Mouse (Mus musculus) kidney, embryonic 16.5 days (tissue): ENCODE results near the gene Trim72. TPM values are rescaled to one million over a fixed set of nuclear protein-coding genes. Genes with fewer than 3 reads are reported as not detected.
"Not testable (repeated sequence)": the region's sequence is repeated elsewhere in the genome, so short reads cannot be mapped to it uniquely, and the experiment has no call there.

Experiments used
- ATAC-seq: fragments of 200-750 bp; cut with Nextera tagmentation; 2 replicates; pipeline ENCODE4 v1.8.0; 2017; ENCODE audit warnings: moderate TSS enrichment; ENCODE audit not compliant: low FRiP score, low TSS enrichment
- H3K27ac ChIP-seq: fragments of 300-500 bp; sonication (generic); 2 replicates; pipeline ENCODE4 v1.5.1; 2014; ENCODE audit warnings: low read length
- H3K27me3 ChIP-seq: fragments of 300-500 bp; sonication (generic); 2 replicates; pipeline ENCODE4 v1.6.1; 2014; ENCODE audit warnings: low read length, control low read depth, mixed read lengths; ENCODE audit not compliant: insufficient read depth
- H3K36me3 ChIP-seq: fragments of 300-500 bp; sonication (generic); 2 replicates; pipeline ENCODE4 v1.6.1; 2014; ENCODE audit warnings: low read length, control low read depth, mixed read lengths; ENCODE audit not compliant: insufficient read depth
- H3K4me1 ChIP-seq: fragments of 300-500 bp; sonication (generic); 2 replicates; pipeline ENCODE4 v1.6.1; 2014; ENCODE audit warnings: low read length, control low read depth, mixed read lengths; ENCODE audit not compliant: insufficient read depth
- H3K4me2 ChIP-seq: fragments of 300-500 bp; sonication (generic); replicated peaks from 2 replicates; pipeline ENCODE4 v1.6.1; 2014; ENCODE audit warnings: low read depth, low read length
- H3K4me3 ChIP-seq: fragments of 300-500 bp; sonication (generic); 2 replicates; pipeline ENCODE4 v1.5.1; 2014; ENCODE audit warnings: mild to moderate bottlenecking, low read length
- H3K9ac ChIP-seq: fragments of 300-500 bp; sonication (generic); replicated peaks from 2 replicates; pipeline ENCODE4 v1.6.1; 2014; ENCODE audit warnings: low read length
- H3K9me3 ChIP-seq: fragments of 300-500 bp; sonication (generic); 2 replicates; pipeline ENCODE4 v1.6.1; 2016; ENCODE audit warnings: low read length, control low read depth
- WGBS: fragments of 180-500 bp; shearing (Covaris S2); extraction: QIAGEN DNeasy Blood & Tissue Kit; methylation state at CpG from one replicate; pipeline ENCODE4 v1.1.7; 2014; 5-methylcytosine and 5-hydroxymethylcytosine counted together
- polyA plus RNA-seq: library from polyadenylated mRNA; unstranded; fragments of >200 nt; fragmentation: Nextera tagmentation; extraction: Ambion mirVana; gene quantifications from 2 replicates; pipeline ENCODE4 v1.2.1, GENCODE M21; 2015

The Trim72 gene
- polyA plus RNA-seq, 1 experiment from 2014 or later, result 0.16 TPM

DNA sequence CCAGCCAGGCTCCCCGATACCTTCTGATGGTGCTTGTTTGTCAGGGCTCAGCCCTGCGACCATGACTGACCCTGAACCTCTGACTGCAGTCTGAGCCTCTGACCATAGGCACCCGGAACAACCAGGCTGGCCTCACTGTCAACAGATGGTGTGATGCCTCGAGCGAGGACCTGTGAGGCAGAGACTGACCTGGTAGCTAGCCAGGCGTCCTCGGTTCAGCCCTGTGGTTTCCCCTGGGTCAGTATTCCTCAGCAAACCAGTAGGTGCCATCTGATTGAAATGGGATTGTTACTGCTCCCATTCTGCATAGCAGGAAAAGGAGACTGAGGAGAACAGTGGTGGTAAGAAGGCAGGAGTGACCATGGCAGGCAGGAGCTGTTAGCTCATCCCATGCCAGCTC lies 2.4 kb downstream of the Trim72 start:
- H3K9me3 ChIP-seq, result 0 out of 2 replicates have a peak, but pooled peaks cover 2% of the 10 kb centered on the region
- H3K27me3 ChIP-seq, result no peaks in the 10 kb centered on the region
- H3K27ac ChIP-seq, result peak overlapping the region; percentile 96
- no peak overlapping the region for H3K4me2 ChIP-seq
- peaks cover 29% of the 10 kb centered on the region for H3K4me1 ChIP-seq
- H3K36me3 ChIP-seq, result no peaks in the 10 kb centered on the region
- H3K9ac ChIP-seq, result no peak overlapping the region
- WGBS, result 75% methylated on average over 7 of the region's 7 CpGs
- ATAC-seq, result no peak
- no peak overlapping the region for H3K4me3 ChIP-seq

DNA sequence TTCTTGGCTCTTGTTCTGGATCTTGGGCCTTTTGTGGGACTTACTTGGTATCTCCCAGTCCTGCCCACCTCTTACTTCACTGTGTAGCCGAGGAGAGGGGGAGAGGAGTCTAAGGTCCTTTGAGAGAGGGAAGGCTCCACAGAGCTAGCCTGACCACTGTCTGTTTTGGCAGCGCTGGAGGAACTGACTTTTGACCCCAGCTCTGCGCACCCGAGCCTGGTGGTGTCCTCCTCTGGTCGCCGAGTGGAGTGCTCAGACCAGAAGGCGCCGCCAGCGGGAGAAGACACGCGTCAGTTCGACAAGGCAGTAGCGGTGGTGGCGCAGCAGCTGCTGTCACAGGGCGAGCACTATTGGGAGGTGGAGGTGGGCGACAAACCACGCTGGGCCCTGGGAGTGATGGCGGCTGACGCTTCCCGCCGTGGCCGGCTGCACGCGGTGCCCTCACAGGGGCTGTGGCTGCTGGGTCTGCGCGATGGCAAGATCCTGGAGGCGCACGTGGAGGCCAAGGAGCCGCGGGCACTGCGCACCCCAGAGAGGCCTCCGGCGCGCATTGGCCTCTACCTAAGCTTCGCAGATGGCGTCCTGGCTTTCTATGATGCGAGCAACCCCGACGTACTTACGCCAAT lies 6.1 kb downstream of the Trim72 start:
- Histone ChIP-seq H3K4me2 (peak overlapping the region; percentile 3; the same call in 1 of the 2 replicates), H3K36me3 (no peaks in the 10 kb centered on the region), H3K27ac (no peak overlapping the region), H3K4me3 (no peak overlapping the region), H3K4me1 (peaks cover 12% of the 10 kb centered on the region), H3K27me3 (no peaks in the 10 kb centered on the region), H3K9ac (no peak overlapping the region), H3K9me3 (no peaks in the 10 kb centered on the region)
- 52% methylated on average over 40 of the region's 40 CpGs for WGBS
- ATAC-seq, result no peak

DNA sequence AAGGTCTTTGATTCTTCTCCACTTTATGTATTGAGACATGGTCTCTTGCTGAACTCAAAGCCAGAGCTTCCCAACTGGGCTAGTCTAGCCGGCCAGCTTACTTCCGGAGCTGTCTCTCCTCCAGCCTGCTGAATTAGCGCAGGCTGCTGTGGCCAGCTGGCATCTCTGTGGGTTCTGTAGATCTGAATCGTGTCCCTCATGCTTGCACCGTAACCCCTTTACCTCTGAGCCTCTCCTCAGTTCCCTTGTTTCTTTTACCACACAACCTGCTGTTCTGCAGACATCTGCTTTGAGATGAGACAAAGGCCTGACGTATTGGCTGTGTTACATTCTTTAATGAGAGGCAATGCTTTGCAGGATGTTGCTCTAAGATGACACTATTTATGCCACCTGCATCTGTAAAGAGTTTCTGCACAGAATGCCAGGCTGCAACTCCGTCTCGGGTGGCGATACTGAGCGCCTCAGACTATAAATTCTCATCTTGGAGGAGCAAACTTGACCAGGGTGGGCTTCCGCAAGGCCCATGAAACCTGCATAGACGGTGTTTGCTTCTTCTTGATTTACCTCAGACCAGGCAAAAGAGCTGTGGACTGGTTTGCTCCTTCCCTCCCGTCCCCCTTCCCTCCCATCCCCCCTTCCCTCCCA lies 8.5 kb downstream of the Trim72 start:
- ATAC-seq, result no peak
- H3K4me3 ChIP-seq, result no peak overlapping the region
- no peaks in the 10 kb centered on the region for H3K9me3 ChIP-seq
- no peak overlapping the region for H3K4me2 ChIP-seq
- 64% methylated on average over 13 of the region's 13 CpGs for WGBS
- H3K27ac ChIP-seq, result no peak overlapping the region
- H3K4me1 ChIP-seq, result no peaks in the 10 kb centered on the region
- H3K36me3 ChIP-seq, result no peaks in the 10 kb centered on the region
- H3K9ac ChIP-seq, result no peak overlapping the region
- H3K27me3 ChIP-seq, result no peaks in the 10 kb centered on the region

DNA sequence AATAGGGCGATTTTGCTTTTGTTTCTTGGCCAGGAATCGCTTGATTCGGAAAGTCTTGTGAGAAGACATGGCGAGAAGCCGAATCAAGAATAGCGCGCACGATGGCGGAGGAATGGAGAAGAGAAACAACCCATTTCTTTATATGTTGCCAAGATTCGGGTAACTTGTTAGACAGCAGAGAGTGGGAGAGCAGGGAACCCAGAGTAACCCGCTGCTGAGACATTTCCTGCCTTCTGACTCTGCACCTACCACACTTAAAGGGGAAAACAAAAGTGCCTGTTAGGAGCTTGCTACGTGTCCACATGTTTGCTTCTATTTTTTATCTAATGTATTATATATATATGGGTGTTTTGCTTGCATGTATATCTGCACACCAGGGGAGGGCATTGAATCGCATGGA lies 9.4 kb downstream of the Trim72 start:
- Histone ChIP-seq H3K9ac (no peak overlapping the region), H3K4me3 (no peak overlapping the region), H3K9me3 (no peaks in the 10 kb centered on the region), H3K4me1 (no peaks in the 10 kb centered on the region), H3K27me3 (no peaks in the 10 kb centered on the region), H3K27ac (no peak overlapping the region), H3K4me2 (no peak overlapping the region), H3K36me3 (no peaks in the 10 kb centered on the region)
- no peak for ATAC-seq
- 92% methylated on average over 13 of the region's 13 CpGs for WGBS

DNA sequence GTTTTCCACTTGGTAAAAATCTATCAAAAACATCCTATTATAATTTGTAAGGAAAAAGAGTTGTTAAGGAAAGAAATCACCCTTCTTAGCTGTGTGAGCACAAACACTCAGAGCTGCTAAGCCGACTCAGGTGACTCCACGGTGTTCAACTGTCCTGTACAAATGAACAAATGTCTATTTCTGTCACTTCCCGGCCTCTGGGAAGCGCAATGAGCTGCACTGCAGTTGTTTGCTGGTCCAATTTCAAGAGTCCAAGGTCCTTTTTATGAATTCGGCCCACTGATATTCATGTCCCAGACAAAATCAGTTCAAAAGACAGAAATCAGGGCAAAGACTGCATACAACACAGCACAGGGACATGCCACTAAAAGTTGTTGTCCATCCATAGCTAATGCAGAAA lies 12.4 kb downstream of the Trim72 start:
- not testable (repeated sequence) for H3K4me2 ChIP-seq, H3K36me3 ChIP-seq, H3K27me3 ChIP-seq, ATAC-seq, H3K4me3 ChIP-seq, H3K4me1 ChIP-seq, H3K9ac ChIP-seq, H3K27ac ChIP-seq, H3K9me3 ChIP-seq
- 86% methylated on average over 5 of the region's 5 CpGs for WGBS

DNA sequence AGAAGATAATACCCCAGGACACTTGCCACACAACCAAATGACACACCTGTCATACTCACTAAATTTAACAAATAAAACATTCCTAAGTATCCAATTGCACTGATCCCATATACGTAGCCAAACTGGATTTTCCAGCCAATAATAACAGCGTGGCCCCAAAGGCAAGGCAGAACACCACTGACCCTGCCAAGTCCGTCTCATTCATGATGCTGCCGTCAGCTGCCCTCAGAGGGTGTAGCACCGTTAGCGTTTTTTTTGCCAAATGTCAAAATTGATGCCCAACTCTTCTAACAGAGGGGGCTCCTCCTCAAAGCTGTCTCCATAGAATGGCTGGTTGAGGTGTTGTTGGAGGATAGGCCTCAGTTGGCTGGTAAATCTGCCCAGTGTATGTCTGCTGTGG lies 12.9 kb downstream of the Trim72 start:
- no peaks in the 10 kb centered on the region for H3K9me3 ChIP-seq
- no peak overlapping the region for H3K9ac ChIP-seq
- no peak overlapping the region for H3K4me3 ChIP-seq
- no peaks in the 10 kb centered on the region for H3K36me3 ChIP-seq
- no peak for ATAC-seq
- 73% methylated on average over 6 of the region's 6 CpGs for WGBS
- no peaks in the 10 kb centered on the region for H3K4me1 ChIP-seq
- H3K4me2 ChIP-seq, result no peak overlapping the region
- H3K27ac ChIP-seq, result no peak overlapping the region
- no peaks in the 10 kb centered on the region for H3K27me3 ChIP-seq

DNA sequence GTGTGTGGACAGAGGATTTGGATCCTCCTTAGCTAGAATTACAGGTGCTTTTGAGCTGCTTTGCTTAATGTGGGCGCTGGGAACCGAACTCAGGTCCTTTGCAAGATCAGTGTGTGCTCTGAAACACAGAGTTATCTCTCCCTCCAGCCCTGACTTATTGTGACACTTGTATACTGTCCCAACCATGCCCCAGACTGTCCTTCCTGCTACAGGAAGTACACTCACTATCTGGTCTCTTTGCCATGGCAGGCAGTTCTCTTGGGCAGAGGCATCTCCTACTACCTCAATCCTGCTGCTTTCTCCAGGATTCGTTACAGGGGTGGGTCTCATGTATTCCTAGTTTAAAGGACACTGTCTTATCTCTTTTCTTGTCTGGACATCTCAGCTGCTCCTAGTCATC lies 14.5 kb downstream of the Trim72 start:
- WGBS, result 91% methylated on average over 3 of the region's 3 CpGs
- Histone ChIP-seq H3K27me3 (no peaks in the 10 kb centered on the region), H3K9me3 (no peaks in the 10 kb centered on the region), H3K27ac (no peak overlapping the region), H3K9ac (no peak overlapping the region), H3K4me2 (no peak overlapping the region), H3K36me3 (no peaks in the 10 kb centered on the region), H3K4me1 (no peaks in the 10 kb centered on the region), H3K4me3 (no peak overlapping the region)
- ATAC-seq, result no peak

DNA sequence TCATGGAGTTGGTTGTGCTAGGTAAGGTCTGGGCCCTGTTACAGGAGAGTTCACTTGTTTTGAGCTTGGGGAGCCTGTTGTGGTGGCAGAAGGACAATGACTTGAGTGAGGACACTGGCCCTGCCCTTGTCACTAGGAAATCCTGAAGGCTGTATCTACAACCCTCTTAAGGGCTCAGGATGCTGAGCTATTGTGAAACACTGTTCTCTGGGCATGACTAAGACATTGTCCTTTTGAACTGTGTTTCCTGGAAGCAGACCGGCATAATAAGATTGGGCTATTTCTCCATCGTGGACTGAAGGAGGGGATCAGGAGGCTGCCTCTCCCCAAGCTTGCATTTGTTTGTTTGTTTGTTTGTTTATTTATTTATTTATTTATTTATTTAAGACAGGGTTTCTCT lies 15.4 kb downstream of the Trim72 start:
- no peak for ATAC-seq
- Histone ChIP-seq H3K9ac (no peak overlapping the region), H3K9me3 (no peaks in the 10 kb centered on the region), H3K27ac (no peak overlapping the region), H3K4me1 (no peaks in the 10 kb centered on the region), H3K4me3 (no peak overlapping the region), H3K27me3 (no peaks in the 10 kb centered on the region), H3K36me3 (no peaks in the 10 kb centered on the region), H3K4me2 (no peak overlapping the region)
- WGBS, result 83% methylated on average over 2 of the region's 2 CpGs

DNA sequence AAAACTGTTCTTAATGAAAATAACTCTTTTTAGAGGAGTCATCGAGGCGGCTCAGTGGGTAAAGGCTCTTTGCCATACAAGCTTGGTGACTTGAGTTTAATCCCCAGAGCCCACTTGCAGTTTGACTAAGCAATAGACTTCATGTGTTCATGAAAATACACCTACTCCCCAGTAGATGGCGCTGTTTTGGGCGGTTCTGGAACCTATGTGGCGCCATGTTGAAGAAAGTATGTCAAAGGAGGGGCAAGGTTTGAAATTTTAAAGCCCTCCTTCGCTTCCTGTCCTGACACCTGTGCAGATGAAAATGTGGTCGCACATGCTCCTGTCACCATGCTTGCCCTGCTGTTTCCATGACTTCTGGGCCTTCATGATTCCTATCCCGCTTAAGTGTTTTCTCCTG lies 19.2 kb downstream of the Trim72 start:
- Histone ChIP-seq H3K27ac (no peak overlapping the region), H3K9me3 (no peaks in the 10 kb centered on the region), H3K4me1 (no peaks in the 10 kb centered on the region), H3K27me3 (no peaks in the 10 kb centered on the region), H3K4me2 (no peak overlapping the region), H3K4me3 (no peak overlapping the region), H3K9ac (no peak overlapping the region), H3K36me3 (no peaks in the 10 kb centered on the region)
- ATAC-seq, result no peak
- WGBS, result 61% methylated on average over 8 of the region's 8 CpGs

DNA sequence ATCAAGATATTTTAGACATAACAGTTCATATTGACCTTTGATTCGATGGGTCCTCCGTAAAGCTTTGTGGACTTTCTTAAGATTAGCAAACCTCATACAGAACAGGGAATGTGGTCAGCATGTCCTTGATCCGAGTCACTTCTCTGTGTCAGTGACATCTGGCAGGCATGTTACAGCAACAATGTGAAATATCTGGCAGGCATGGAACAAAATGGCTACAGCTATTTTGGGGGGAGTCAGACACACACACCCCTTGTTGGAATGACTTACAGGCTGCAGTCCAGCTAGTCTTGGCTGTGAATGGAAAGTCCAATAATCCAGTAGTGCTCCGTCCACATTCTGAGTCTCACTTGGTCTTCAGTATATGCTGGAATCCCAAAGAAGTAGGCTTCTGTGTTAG lies 19.8 kb downstream of the Trim72 start:
- Histone ChIP-seq H3K36me3 (no peaks in the 10 kb centered on the region), H3K27ac (no peak overlapping the region), H3K9ac (no peak overlapping the region), H3K27me3 (no peaks in the 10 kb centered on the region), H3K4me2 (no peak overlapping the region), H3K9me3 (no peaks in the 10 kb centered on the region), H3K4me1 (no peaks in the 10 kb centered on the region), H3K4me3 (no peak overlapping the region)
- ATAC-seq, result no peak
- 90% methylated on average over 4 of the region's 4 CpGs for WGBS
